Mouse (Mus musculus): Measurements from ENCODE around the gene Os9.
"Not testable (repeated sequence)": the region's sequence is repeated elsewhere in the genome, so short reads cannot be mapped to it uniquely, and the experiment has no call there.

Gene Os9

GRCm38 (mm10) chr10:127147135-127147534 is 26.2 kb upstream of the Os9 start:
- intact Hi-C loops (cut with DNase I), result no loop called here

GRCm38 (mm10) chr10:127145303-127145702 is 24.4 kb upstream of the Os9 start:
- intact Hi-C loops (cut with DNase I), result no loop called here

- intact Hi-C loops (cut with DNase I), result no loop called here
These were observed 23.6 kb upstream of the Os9 start for GRCm38 (mm10) chr10:127144536-127144935.

GRCm38 (mm10) chr10:127143228-127143627 is 22.3 kb upstream of the Os9 start:
- intact Hi-C loops (cut with DNase I), result no loop called here

- intact Hi-C loops (cut with DNase I), result no loop called here
These were observed 20.6 kb upstream of the Os9 start for GRCm38 (mm10) chr10:127141500-127141899.

GRCm38 (mm10) chr10:127140971-127141370 is 20.0 kb upstream of the Os9 start:
- intact Hi-C loops (cut with DNase I), result no loop called here

- intact Hi-C loops (cut with DNase I), result no loop called here
These were observed 17.6 kb upstream of the Os9 start for GRCm38 (mm10) chr10:127138328-127139141.

- intact Hi-C loops (cut with DNase I), result no loop called here
These were observed 17.0 kb upstream of the Os9 start for GRCm38 (mm10) chr10:127137896-127138295.

- intact Hi-C loops (cut with DNase I), result no loop called here
These were observed 15.6 kb upstream of the Os9 start for GRCm38 (mm10) chr10:127136510-127136909.

- intact Hi-C loops (cut with DNase I), result no loop called here
These were observed 14.3 kb upstream of the Os9 start for GRCm38 (mm10) chr10:127135118-127135836.

- intact Hi-C loops (cut with DNase I), result not testable (repeated sequence)
These were observed 13.6 kb upstream of the Os9 start for GRCm38 (mm10) chr10:127134394-127135035.

GRCm38 (mm10) chr10:127132469-127132868 is 11.5 kb upstream of the Os9 start:
- intact Hi-C loops (cut with DNase I), result no loop called here

- intact Hi-C loops (cut with DNase I), result no loop called here
These were observed 8.5 kb upstream of the Os9 start for GRCm38 (mm10) chr10:127129431-127129830.

- intact Hi-C loops (cut with DNase I), result no loop called here
These were observed 6.9 kb upstream of the Os9 start for GRCm38 (mm10) chr10:127127711-127128279.

- intact Hi-C loops (cut with DNase I), result no loop called here
These were observed 5.6 kb upstream of the Os9 start for GRCm38 (mm10) chr10:127126579-127126978.

- intact Hi-C loops (cut with DNase I), result loop anchor here (1.0 kb wide), 1 partner anchor 44 kb away; no protein-coding TSS in a partner anchor
These were observed 4.5 kb upstream of the Os9 start for GRCm38 (mm10) chr10:127125210-127126001.

- intact Hi-C loops (cut with DNase I), result no loop called here
These were observed 2.5 kb upstream of the Os9 start for GRCm38 (mm10) chr10:127123436-127123805.

- intact Hi-C loops (cut with DNase I), result no loop called here
These were observed 2.0 kb upstream of the Os9 start for GRCm38 (mm10) chr10:127122784-127123435.

- intact Hi-C loops (cut with DNase I), result no loop called here
These were observed 1.1 kb upstream of the Os9 start for GRCm38 (mm10) chr10:127122018-127122417.

GRCm38 (mm10) chr10:127120301-127121065 is 448 bp downstream of the Os9 start:
- intact Hi-C loops (cut with DNase I), result no loop called here

All from adrenal gland (tissue).